Mouse (Mus musculus) pancreas, adult 10 weeks (tissue): ENCODE data around the gene Apom. TPM values are rescaled to one million over a fixed set of nuclear protein-coding genes. Genes with fewer than 3 reads are reported as not detected.

Source experiments
- polyA plus RNA-seq: library from polyadenylated mRNA; stranded (reverse); fragments of 350-450 nt; fragmentation: Illumina TruSeq; extraction: RNeasy Lipid Tissue Mini Kit (QIAGEN cat#74804); gene quantifications from one replicate; pipeline ENCODE4 v1.2.3, GENCODE M21; 2015; ENCODE audit warnings: low read depth, low replicate concordance; ENCODE audit not compliant: insufficient read depth

The Apom gene
- polyA plus RNA-seq: not detected

GRCm38 (mm10) chr17:35131500-35132173 is at the start of gene Apom:
Apom (minus strand) TSS chr17:35132050.

GRCm38 (mm10) chr17:35175968-35176367 is 44.1 kb upstream of the Apom start, which contains the start of gene Aif1:
Aif1 (minus strand) TSS chr17:35176068.

GRCm38 (mm10) chr17:35164568-35165450 is 33.0 kb upstream of the Apom start, which contains the start of gene Prrc2a:
Prrc2a (minus strand) TSS chr17:35164897.

GRCm38 (mm10) chr17:35134801-35135590 is 3.1 kb upstream of the Apom start, which contains the start of gene Bag6:
Bag6 (plus strand) TSS chr17:35135178.

GRCm38 (mm10) chr17:35126206-35126611 is 5.6 kb downstream of the Apom start, which contains the start of gene D17H6S53E:
D17H6S53E (plus strand) TSS chr17:35126373.

GRCm38 (mm10) chr17:35121871-35122303 is 10.0 kb downstream of the Apom start, which contains the start of gene Csnk2b:
Csnk2b (minus strand) TSS chr17:35122053.

GRCm38 (mm10) chr17:35121143-35121799 is 10.6 kb downstream of the Apom start, which contains the start of gene Gpank1:
Gpank1 (plus strand) TSS chr17:35121455.

GRCm38 (mm10) chr17:35115046-35116019 is 16.5 kb downstream of the Apom start, which contains the start of gene Ly6g5b:
Ly6g5b (minus strand) TSS chr17:35115428.

GRCm38 (mm10) chr17:35108097-35108496 is 23.8 kb downstream of the Apom start, which contains the start of gene Ly6g5c:
Ly6g5c (plus strand) TSS chr17:35108279.

GRCm38 (mm10) chr17:35088825-35089644 is 42.8 kb downstream of the Apom start, which contains the start of gene Abhd16a:
Abhd16a (plus strand) TSS chr17:35089263.

GRCm38 (mm10) chr17:35085208-35085865 is 46.5 kb downstream of the Apom start, which contains the start of gene Ly6g6f:
Ly6g6f (minus strand) TSS chr17:35085610.

Other genes starting within 250 kb of the Apom start
- gene C2, start 233.8 kb downstream of the Apom start, polyA plus RNA-seq: 22.8 TPM
- gene Ehmt2, start 233.6 kb downstream of the Apom start, polyA plus RNA-seq: 43.2 TPM
- gene Slc44a4, start 217.6 kb downstream of the Apom start, polyA plus RNA-seq: 1.4 TPM
- 10.7 TPM for gene Neu1, start 200.8 kb downstream of the Apom start, polyA plus RNA-seq
- 8.4 TPM for gene Hspa1b, start 172.8 kb downstream of the Apom start, polyA plus RNA-seq
- not detected for gene Gm20481, start 162.1 kb downstream of the Apom start, polyA plus RNA-seq
- gene Hspa1a, start 159.9 kb downstream of the Apom start, polyA plus RNA-seq: 4.7 TPM
- not detected for gene Hspa1l, start 159.3 kb downstream of the Apom start, polyA plus RNA-seq
- gene Lsm2, start 150.2 kb downstream of the Apom start, polyA plus RNA-seq: 7.8 TPM
- 23.4 TPM for gene Vars, start 131.1 kb downstream of the Apom start, polyA plus RNA-seq
- gene Vwa7, start 115.5 kb downstream of the Apom start, polyA plus RNA-seq: 0.42 TPM
- 1.5 TPM for gene Sapcd1, start 104.0 kb downstream of the Apom start, polyA plus RNA-seq
- gene Msh5, start 85.3 kb downstream of the Apom start, polyA plus RNA-seq: 1.8 TPM
- gene Clic1, start 82.1 kb downstream of the Apom start, polyA plus RNA-seq: 36.2 TPM
- 19.5 TPM for gene Ddah2, start 73.0 kb downstream of the Apom start, polyA plus RNA-seq
- gene Ly6g6c, start 66.7 kb downstream of the Apom start, polyA plus RNA-seq: not detected
- gene Mpig6b, start 65.9 kb downstream of the Apom start, polyA plus RNA-seq: not detected
- gene Ly6g6e, start 55.1 kb downstream of the Apom start, polyA plus RNA-seq: not detected
- gene Ly6g6d, start 54.0 kb downstream of the Apom start, polyA plus RNA-seq: not detected
- not detected for gene Ly6g6f, start 46.4 kb downstream of the Apom start, polyA plus RNA-seq
- gene Abhd16a, start 42.8 kb downstream of the Apom start, polyA plus RNA-seq: 25.5 TPM
- gene Ly6g5c, start 23.8 kb downstream of the Apom start, polyA plus RNA-seq: not detected
- not detected for gene Ly6g5b, start 16.6 kb downstream of the Apom start, polyA plus RNA-seq
- 8.6 TPM for gene Gpank1, start 10.6 kb downstream of the Apom start, polyA plus RNA-seq
- 52.8 TPM for gene Csnk2b, start 10.0 kb downstream of the Apom start, polyA plus RNA-seq
- 6.8 TPM for gene D17H6S53E, start 5.7 kb downstream of the Apom start, polyA plus RNA-seq
- 43.1 TPM for gene Bag6, start 3.1 kb upstream of the Apom start, polyA plus RNA-seq
- 89.4 TPM for gene Prrc2a, start 32.8 kb upstream of the Apom start, polyA plus RNA-seq
- gene Aif1, start 44.0 kb upstream of the Apom start, polyA plus RNA-seq: 2.3 TPM
- gene Lst1, start 56.4 kb upstream of the Apom start, polyA plus RNA-seq: 5.7 TPM
- gene Ltb, start 62.4 kb upstream of the Apom start, polyA plus RNA-seq: 1.00 TPM
- gene Tnf, start 70.0 kb upstream of the Apom start, polyA plus RNA-seq: 0.50 TPM
- gene Lta, start 73.3 kb upstream of the Apom start, polyA plus RNA-seq: not detected
- not detected for gene Gm16181, start 88.8 kb upstream of the Apom start, polyA plus RNA-seq
- 2.8 TPM for gene Atp6v1g2, start 101.6 kb upstream of the Apom start, polyA plus RNA-seq
- gene Nfkbil1, start 103.7 kb upstream of the Apom start, polyA plus RNA-seq: 4.1 TPM
- 92.0 TPM for gene Ddx39b, start 109.7 kb upstream of the Apom start, polyA plus RNA-seq
- 153 TPM for gene H2-D1, start 130.7 kb upstream of the Apom start, polyA plus RNA-seq
- gene H2-Q1, start 188.4 kb upstream of the Apom start, polyA plus RNA-seq: not detected
- gene H2-Q2, start 210.2 kb upstream of the Apom start, polyA plus RNA-seq: 8.9 TPM
- gene H2-Q4, start 247.6 kb upstream of the Apom start, polyA plus RNA-seq: 22.5 TPM